Mouse (Mus musculus) stomach, postnatal 0 days (tissue): ENCODE results near the gene Ctsa. TPM values are rescaled to one million over a fixed set of nuclear protein-coding genes. Genes with fewer than 3 reads are reported as not detected.

ENCODE experiments used
- ATAC-seq: fragments of 200-750 bp; cut with Nextera tagmentation; 2 replicates; pipeline ENCODE4 v1.8.0; 2017; ENCODE audit not compliant: low FRiP score, low TSS enrichment
- DNase-seq: peaks from one replicate; pipeline ENCODE4 v3.0.0-alpha.2; 2016; ENCODE audit warnings: low spot score
- H3K27ac ChIP-seq: fragments of 300-500 bp; sonication (generic); replicated peaks from 2 replicates; pipeline ENCODE4 v1.5.1; 2014; ENCODE audit warnings: mild to moderate bottlenecking, control low read depth
- H3K27me3 ChIP-seq: fragments of 300-500 bp; sonication (generic); 2 replicates; pipeline ENCODE4 v1.6.1; 2014; ENCODE audit warnings: low read length; ENCODE audit not compliant: control insufficient read depth, insufficient read depth
- H3K36me3 ChIP-seq: fragments of 300-500 bp; sonication (generic); 2 replicates; pipeline ENCODE4 v1.6.1; 2014; ENCODE audit warnings: low read length, mixed read lengths; ENCODE audit not compliant: control insufficient read depth, insufficient read depth
- H3K4me1 ChIP-seq: fragments of 300-500 bp; sonication (generic); replicated peaks from 2 replicates; pipeline ENCODE4 v1.6.1; 2014; ENCODE audit warnings: antibody characterized with exemption; ENCODE audit not compliant: control insufficient read depth, insufficient read depth
- H3K4me2 ChIP-seq: fragments of 300-500 bp; sonication (generic); replicated peaks from 2 replicates; pipeline ENCODE4 v1.6.1; 2014; ENCODE audit warnings: low read depth, mild to moderate bottlenecking, control low read depth, moderate library complexity
- H3K4me3 ChIP-seq: fragments of 300-500 bp; sonication (generic); 2 replicates; pipeline ENCODE4 v1.5.1; 2014; ENCODE audit warnings: low read depth, low read length, control low read depth
- H3K9ac ChIP-seq: fragments of 300-500 bp; sonication (generic); 2 replicates; pipeline ENCODE4 v1.6.1; 2014; ENCODE audit warnings: mild to moderate bottlenecking, low read length, control low read depth, mixed read lengths
- H3K9me3 ChIP-seq: fragments of 300-500 bp; sonication (generic); 2 replicates; pipeline ENCODE4 v1.6.1; 2016; ENCODE audit warnings: low read length; ENCODE audit not compliant: control insufficient read depth
- CTCF ChIP-seq: IDR thresholded peaks from 2 replicates; pipeline ENCODE4 v1.5.1; 2016; ENCODE audit warnings: antibody characterized with exemption, low read depth, mild to moderate bottlenecking, moderate library complexity
- EP300 ChIP-seq: optimal IDR thresholded peaks from 2 replicates; pipeline ENCODE3; 2016; ENCODE audit warnings: antibody characterized with exemption
- WGBS: fragments of 180-500 bp; shearing (Covaris S2); extraction: QIAGEN DNeasy Blood & Tissue Kit; methylation state at CpG from one replicate; pipeline ENCODE4 v1.1.7; 2014; 5-methylcytosine and 5-hydroxymethylcytosine counted together
- polyA plus RNA-seq: library from polyadenylated mRNA; unstranded; fragments of >200 nt; fragmentation: Nextera tagmentation; extraction: Ambion mirVana; gene quantifications from 2 replicates; pipeline ENCODE4 v1.2.1, GENCODE M21; 2015

Ctsa gene
- polyA plus RNA-seq, 1 experiment from 2014 or later = 107 TPM

DNA sequence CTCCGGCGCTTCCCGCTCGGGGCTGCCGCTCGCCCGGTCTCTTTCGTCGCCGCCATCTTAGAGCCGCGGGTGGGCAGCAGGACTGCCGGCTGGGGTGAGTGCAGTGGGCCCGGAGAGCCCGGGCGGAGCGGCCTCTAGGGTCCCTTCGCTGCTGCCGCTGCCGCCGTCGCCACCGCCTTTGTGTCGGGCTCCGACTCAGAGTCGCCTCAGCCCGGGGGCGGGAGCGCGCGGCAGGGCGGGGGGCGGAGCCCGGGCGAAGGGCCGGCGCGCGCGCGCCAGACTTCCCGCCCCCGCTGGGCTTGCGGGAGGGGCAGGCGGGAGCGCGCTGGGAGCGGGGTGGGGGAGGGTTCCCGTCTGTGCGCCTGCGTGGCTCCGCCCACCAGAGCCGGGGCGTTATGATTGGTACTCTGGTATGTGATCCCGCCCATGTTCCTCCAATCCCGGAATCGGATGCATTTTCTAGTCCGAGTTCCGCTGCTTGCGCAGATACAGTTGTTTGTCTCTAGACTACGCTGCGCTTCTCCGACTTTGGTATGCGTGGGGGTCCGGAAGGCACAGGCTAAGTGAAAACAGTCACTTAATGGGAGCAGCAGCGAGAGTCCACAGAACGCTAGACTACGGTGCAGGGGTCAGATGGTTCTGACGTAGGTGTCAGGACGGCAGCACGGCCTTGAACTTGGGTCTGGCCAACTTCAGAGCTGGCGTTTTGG lies 47.0 kb downstream of the Ctsa start:
- ATAC-seq (peak; percentile 88), DNase-seq (peak; percentile 98)
- peak overlapping the region; percentile 100 for H3K27ac ChIP-seq
- H3K9me3 ChIP-seq = no peaks in the 10 kb centered on the region
- peaks cover 9% of the 10 kb centered on the region for H3K36me3 ChIP-seq
- peak overlapping the region; percentile 97 for H3K4me2 ChIP-seq
- H3K4me1 ChIP-seq = 0 out of 2 replicates have a peak, but pooled peaks cover 3% of the 10 kb centered on the region
- peak overlapping the region; percentile 98 for H3K4me3 ChIP-seq
- H3K27me3 ChIP-seq = no peaks in the 10 kb centered on the region
- WGBS = 0% methylated on average over 64 of the region's 72 CpGs
- peak overlapping the region; percentile 100 for H3K9ac ChIP-seq
- TF ChIP-seq CTCF = no peak
- TF ChIP-seq EP300 = peak; percentile 11

DNA sequence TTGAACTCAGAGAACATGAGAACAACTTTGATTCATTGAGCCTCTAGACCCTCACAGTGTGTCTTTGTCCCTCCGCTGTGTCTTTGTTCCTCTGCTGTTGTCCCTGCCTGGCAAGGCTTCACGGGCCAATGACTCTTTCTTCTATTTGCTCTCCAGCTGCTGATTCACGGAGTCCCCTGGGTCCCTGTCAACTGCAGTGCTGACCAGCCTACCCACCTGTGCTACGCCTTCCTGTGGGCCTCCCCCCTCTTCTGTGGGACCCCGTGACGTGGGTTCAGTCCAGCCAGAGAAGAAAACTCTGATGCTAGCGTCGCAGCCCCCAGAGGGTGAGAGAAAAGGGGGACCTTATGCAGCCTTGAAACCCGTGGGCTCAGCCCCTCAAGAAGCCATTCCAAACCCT lies 49.9 kb downstream of the Ctsa start:
- no peak overlapping the region for H3K4me2 ChIP-seq
- H3K9me3 ChIP-seq = no peaks in the 10 kb centered on the region
- H3K4me1 ChIP-seq = 0 out of 2 replicates have a peak, but pooled peaks cover 3% of the 10 kb centered on the region
- H3K9ac ChIP-seq = no peak overlapping the region
- H3K36me3 ChIP-seq = peaks cover 31% of the 10 kb centered on the region
- DNase-seq (no peak), ATAC-seq (no peak)
- no peaks in the 10 kb centered on the region for H3K27me3 ChIP-seq
- H3K27ac ChIP-seq = no peak overlapping the region
- 68% methylated on average over 9 of the region's 9 CpGs for WGBS
- H3K4me3 ChIP-seq = no peak overlapping the region
- TF ChIP-seq EP300 = no peak
- TF ChIP-seq CTCF = no peak

DNA sequence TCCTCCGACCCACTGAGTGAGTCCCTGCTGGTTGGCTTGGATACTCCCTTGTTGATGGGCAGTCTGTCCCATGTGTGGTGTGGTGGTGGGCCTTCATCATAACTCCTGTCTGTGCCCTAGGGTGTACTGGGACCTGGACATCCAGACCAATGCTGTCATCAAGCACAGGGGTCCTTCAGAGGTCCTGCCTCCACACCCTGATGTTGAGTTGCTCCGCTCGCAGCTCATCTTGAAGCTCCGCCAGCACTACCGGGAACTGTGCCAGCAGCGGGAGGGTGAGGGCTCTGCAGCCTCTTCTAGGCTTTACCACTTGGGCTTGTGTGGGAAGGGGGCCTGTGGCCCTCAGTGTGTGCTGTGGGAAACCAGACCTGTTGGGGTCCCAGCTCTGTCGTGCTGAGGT lies 53.1 kb downstream of the Ctsa start:
- WGBS = 35% methylated on average over 7 of the region's 7 CpGs
- Histone ChIP-seq H3K27me3 (no peaks in the 10 kb centered on the region), H3K4me1 (no peaks in the 10 kb centered on the region), H3K27ac (no peak overlapping the region), H3K9ac (peak overlapping the region; percentile 18; the same call in 1 of the 2 replicates), H3K36me3 (peaks cover 61% of the 10 kb centered on the region), H3K4me3 (no peak overlapping the region), H3K4me2 (no peak overlapping the region), H3K9me3 (no peaks in the 10 kb centered on the region)
- ATAC-seq = no peak; the same call in 1 of the 2 replicates
- peak; percentile 44 for DNase-seq
- no peak for TF ChIP-seq EP300
- TF ChIP-seq CTCF = no peak

DNA sequence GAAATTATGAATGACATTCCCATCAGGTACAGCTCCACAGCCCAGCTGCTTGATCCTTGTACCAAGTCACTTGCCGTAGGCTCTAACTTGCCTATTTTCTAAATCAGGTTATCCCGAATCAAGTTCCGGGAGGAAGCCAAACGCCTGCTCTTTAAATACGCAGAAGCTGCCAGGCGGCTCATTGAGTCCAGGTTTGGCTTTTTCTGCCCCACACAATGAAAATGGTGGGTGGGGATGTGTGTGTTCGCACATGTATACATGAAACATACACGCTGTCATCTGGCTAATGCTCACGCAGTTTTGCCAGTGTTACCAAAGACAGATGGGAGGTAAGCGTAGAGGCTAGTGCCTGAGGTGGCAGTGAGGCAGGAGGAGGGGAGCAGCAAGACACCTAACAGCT lies 53.9 kb downstream of the Ctsa start:
- H3K9ac ChIP-seq = no peak overlapping the region
- WGBS = 88% methylated on average over 10 of the region's 10 CpGs
- TF ChIP-seq EP300 = no peak

DNA sequence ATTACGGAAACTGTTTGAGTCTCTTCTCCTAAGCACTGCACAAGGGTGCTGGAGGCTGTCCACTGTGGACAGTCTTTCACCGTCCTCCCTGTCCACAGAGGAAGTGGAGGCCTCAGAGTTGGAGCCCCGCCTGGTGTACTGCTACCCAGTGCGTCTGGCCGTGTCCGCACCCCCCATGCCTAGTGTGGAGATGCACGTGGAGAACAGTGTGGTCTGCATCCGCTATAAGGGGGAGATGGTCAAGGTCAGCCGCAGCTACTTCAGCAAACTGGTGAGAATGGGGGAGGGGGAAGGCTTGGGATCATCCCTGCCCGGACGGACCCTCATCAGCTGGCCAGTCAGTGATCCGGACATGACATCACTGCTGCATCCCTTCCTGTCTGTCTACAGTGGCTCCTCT lies 56.3 kb downstream of the Ctsa start:
- no peak overlapping the region for H3K4me3 ChIP-seq
- no peak overlapping the region for H3K27ac ChIP-seq
- no peaks in the 10 kb centered on the region for H3K4me1 ChIP-seq
- DNase-seq (no peak), ATAC-seq (no peak)
- no peak overlapping the region for H3K9ac ChIP-seq
- peaks cover 86% of the 10 kb centered on the region for H3K36me3 ChIP-seq
- H3K4me2 ChIP-seq = no peak overlapping the region
- H3K27me3 ChIP-seq = no peaks in the 10 kb centered on the region
- WGBS = 82% methylated on average over 12 of the region's 12 CpGs
- H3K9me3 ChIP-seq = no peaks in the 10 kb centered on the region
- TF ChIP-seq CTCF (no peak), EP300 (no peak)

More for the DNA sequence above, 53.9 kb downstream of the Ctsa start:
- no peak for ATAC-seq
- no peaks in the 10 kb centered on the region for H3K4me1 ChIP-seq
- no peak overlapping the region for H3K27ac ChIP-seq
- no peak for DNase-seq
- H3K9me3 ChIP-seq = no peaks in the 10 kb centered on the region
- no peak overlapping the region for H3K4me2 ChIP-seq
- H3K36me3 ChIP-seq = peaks cover 69% of the 10 kb centered on the region
- no peak overlapping the region for H3K4me3 ChIP-seq
- no peaks in the 10 kb centered on the region for H3K27me3 ChIP-seq

DNA sequence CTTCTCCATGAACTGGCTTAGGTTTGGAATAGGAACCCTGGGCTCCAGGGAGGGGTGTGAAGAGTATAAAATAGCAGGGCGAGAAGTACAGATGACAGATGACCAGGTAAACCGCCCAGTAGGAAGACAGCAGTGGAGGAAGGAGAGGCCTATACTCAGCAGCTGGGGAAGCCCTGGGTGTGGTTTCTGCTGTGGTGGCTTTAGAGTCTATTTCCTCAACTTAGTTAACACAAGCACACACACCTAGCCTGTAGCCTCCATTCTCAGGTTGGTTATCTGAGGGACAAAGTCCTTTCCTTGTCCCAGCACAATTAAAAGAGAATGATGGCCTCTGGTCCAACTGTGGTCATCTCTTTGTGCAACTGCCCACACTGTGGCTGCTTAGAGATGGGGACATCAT lies 57.3 kb downstream of the Ctsa start:
- Histone ChIP-seq H3K27me3 (no peaks in the 10 kb centered on the region), H3K4me1 (no peaks in the 10 kb centered on the region), H3K36me3 (peaks cover 80% of the 10 kb centered on the region), H3K4me3 (no peak overlapping the region), H3K9ac (no peak overlapping the region), H3K4me2 (no peak overlapping the region), H3K9me3 (no peaks in the 10 kb centered on the region), H3K27ac (0 out of 2 replicates have a peak overlapping the region, but pooled peaks have one; percentile 13)
- no peak for TF ChIP-seq CTCF
- ATAC-seq (peak; percentile 69), DNase-seq (peak; percentile 64)
- 61% methylated on average over 2 of the region's 2 CpGs for WGBS

Other genes with a start within 250 kb of the Ctsa start
- gene Wfdc6a, start 247.4 kb upstream of the Ctsa start, polyA plus RNA-seq = 0.75 and 1.1 TPM in 2 replicates
- not detected in 2 replicates for gene Eppin, start 239.3 kb upstream of the Ctsa start, polyA plus RNA-seq
- not detected in 2 replicates for gene Wfdc6b, start 219.4 kb upstream of the Ctsa start, polyA plus RNA-seq
- not detected in 2 replicates for gene Wfdc8, start 219.2 kb upstream of the Ctsa start, polyA plus RNA-seq
- gene Wfdc16, start 194.1 kb upstream of the Ctsa start, polyA plus RNA-seq = not detected in 2 replicates
- 12.2 and 12.6 TPM in 2 replicates for gene Wfdc10, start 176.8 kb upstream of the Ctsa start, polyA plus RNA-seq
- gene Wfdc9, start 176.3 kb upstream of the Ctsa start, polyA plus RNA-seq = 0.58 TPM in 1 of 2 replicates, not detected in the other
- not detected in 2 replicates for gene Wfdc11, start 158.8 kb upstream of the Ctsa start, polyA plus RNA-seq
- 2.1 and 2.6 TPM in 2 replicates for gene Wfdc13, start 147.8 kb upstream of the Ctsa start, polyA plus RNA-seq
- not detected in 2 replicates for gene Spint4, start 134.4 kb upstream of the Ctsa start, polyA plus RNA-seq
- not detected in 2 replicates for gene Spint5, start 117.6 kb upstream of the Ctsa start, polyA plus RNA-seq
- 1.4 TPM in 2 replicates for gene Wfdc3, start 86.9 kb upstream of the Ctsa start, polyA plus RNA-seq
- gene Dnttip1, start 86.9 kb upstream of the Ctsa start, polyA plus RNA-seq = 38.0 and 39.1 TPM in 2 replicates
- gene Ube2c, start 63.0 kb upstream of the Ctsa start, polyA plus RNA-seq = 74.1 and 104 TPM in 2 replicates
- 7.0 and 8.5 TPM in 2 replicates for gene Tnnc2, start 52.9 kb upstream of the Ctsa start, polyA plus RNA-seq
- 13.9 and 14.9 TPM in 2 replicates for gene Snx21, start 47.0 kb upstream of the Ctsa start, polyA plus RNA-seq
- gene Acot8, start 28.0 kb upstream of the Ctsa start, polyA plus RNA-seq = 39.4 and 43.8 TPM in 2 replicates
- gene Zswim3, start 27.8 kb upstream of the Ctsa start, polyA plus RNA-seq = 3.8 and 4.4 TPM in 2 replicates
- gene Zswim1, start 10.2 kb upstream of the Ctsa start, polyA plus RNA-seq = 10.1 and 11.4 TPM in 2 replicates
- gene Spata25, start 4.3 kb upstream of the Ctsa start, polyA plus RNA-seq = not detected in 2 replicates
- 4.6 and 5.3 TPM in 2 replicates for gene Neurl2, start 583 bp downstream of the Ctsa start, polyA plus RNA-seq
- gene Pltp, start 24.8 kb downstream of the Ctsa start, polyA plus RNA-seq = 42.7 and 44.2 TPM in 2 replicates
- gene Pcif1, start 46.4 kb downstream of the Ctsa start, polyA plus RNA-seq = 49.2 and 51.4 TPM in 2 replicates
- gene Zfp335, start 78.9 kb downstream of the Ctsa start, polyA plus RNA-seq = 3.7 and 4.3 TPM in 2 replicates
- gene Mmp9, start 107.9 kb downstream of the Ctsa start, polyA plus RNA-seq = 0.87 and 1.1 TPM in 2 replicates
- 0.12 and 0.21 TPM in 2 replicates for gene Slc12a5, start 127.9 kb downstream of the Ctsa start, polyA plus RNA-seq
- gene Ncoa5, start 202.0 kb downstream of the Ctsa start, polyA plus RNA-seq = 17.3 and 17.9 TPM in 2 replicates
- gene Cd40, start 222.8 kb downstream of the Ctsa start, polyA plus RNA-seq = 3.3 and 3.7 TPM in 2 replicates